Mouse (Mus musculus) monocyte, adult 5-6 weeks (primary cell): ENCODE data around the gene Rps2. TPM values are rescaled to one million over a fixed set of nuclear protein-coding genes. Genes with fewer than 3 reads are reported as not detected.
A peak's percentile ranks its signal among the peaks of the same experiment; 100 is the strongest.
"Not testable (repeated sequence)": the region's sequence is repeated elsewhere in the genome, so short reads cannot be mapped to it uniquely, and the experiment has no call there.

Source experiments
- ATAC-seq: fragments of 153-309, 156-312 bp; replicated peaks from 2 replicates; pipeline ENCODE4 v1.8.0; 2017; ENCODE audit warnings: mild to moderate bottlenecking; ENCODE audit not compliant: low TSS enrichment, insufficient number of reproducible peaks, severe bottlenecking, poor library complexity, low FRiP score
- total RNA-seq: library from RNA; stranded (forward); fragments of 200-1000, 200-491, 200-594 nt; gene quantifications from 3 replicates; pipeline ENCODE4 v1.2.3, GENCODE M21; 2017

Rps2 gene
- total RNA-seq, 1 experiment from 2014 or later: 428 TPM

- no peak for ATAC-seq
These were observed 19.2 kb upstream of the Rps2 start for GRCm38 (mm10) chr17:24698715-24699114.

- ATAC-seq: no peak
These were observed 18.4 kb upstream of the Rps2 start for GRCm38 (mm10) chr17:24699473-24699872.

GRCm38 (mm10) chr17:24701251-24701650, 16.7 kb upstream of the Rps2 start:
- no peak for ATAC-seq

- no peak for ATAC-seq
These were observed 12.1 kb upstream of the Rps2 start for GRCm38 (mm10) chr17:24705821-24706220.

DNA sequence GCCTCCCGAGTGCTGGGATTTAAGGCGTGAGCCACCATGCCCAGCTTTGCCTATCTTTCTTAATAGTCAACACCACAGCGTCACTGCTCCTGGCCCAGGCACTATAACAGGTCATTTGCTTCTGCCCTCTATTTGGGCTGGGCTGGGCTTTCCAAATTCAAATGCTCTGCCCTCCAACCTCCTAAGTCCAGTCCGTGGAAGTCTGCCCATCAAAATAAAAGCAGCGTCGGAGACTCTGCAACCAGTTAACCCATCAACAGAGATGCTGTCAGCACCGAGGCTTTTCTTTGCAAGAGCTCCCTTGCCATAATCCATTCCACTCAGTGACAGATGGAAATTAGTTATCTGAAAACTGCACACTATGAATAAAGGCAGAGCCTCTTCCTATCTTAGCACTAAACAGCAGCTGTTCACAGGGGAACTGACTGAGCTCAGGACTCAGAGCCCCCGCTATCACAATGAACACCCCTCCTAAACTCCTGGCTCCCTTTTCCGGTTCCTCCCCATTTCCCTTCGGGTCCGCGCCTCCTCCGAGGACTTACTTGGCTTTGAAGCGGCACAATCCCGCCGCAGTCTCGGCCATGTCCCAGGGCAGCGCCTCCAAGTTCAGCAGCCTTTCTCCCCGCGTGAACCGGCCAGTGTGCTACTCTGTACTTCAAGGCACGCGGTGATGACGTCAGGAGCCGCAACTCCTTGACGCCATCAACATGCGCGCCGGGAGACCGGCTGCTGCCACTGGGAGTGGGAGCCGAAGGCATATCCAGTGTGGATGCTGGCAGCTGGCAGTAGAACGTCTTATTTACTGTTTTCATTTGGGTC, 10.7 kb upstream of the Rps2 start, which contains the start of gene Tbl3:
Gene Tbl3, minus strand, starts transcription at position 679 of the 819 bp plus-strand sequence.
- ATAC-seq: peak; percentile 91

DNA sequence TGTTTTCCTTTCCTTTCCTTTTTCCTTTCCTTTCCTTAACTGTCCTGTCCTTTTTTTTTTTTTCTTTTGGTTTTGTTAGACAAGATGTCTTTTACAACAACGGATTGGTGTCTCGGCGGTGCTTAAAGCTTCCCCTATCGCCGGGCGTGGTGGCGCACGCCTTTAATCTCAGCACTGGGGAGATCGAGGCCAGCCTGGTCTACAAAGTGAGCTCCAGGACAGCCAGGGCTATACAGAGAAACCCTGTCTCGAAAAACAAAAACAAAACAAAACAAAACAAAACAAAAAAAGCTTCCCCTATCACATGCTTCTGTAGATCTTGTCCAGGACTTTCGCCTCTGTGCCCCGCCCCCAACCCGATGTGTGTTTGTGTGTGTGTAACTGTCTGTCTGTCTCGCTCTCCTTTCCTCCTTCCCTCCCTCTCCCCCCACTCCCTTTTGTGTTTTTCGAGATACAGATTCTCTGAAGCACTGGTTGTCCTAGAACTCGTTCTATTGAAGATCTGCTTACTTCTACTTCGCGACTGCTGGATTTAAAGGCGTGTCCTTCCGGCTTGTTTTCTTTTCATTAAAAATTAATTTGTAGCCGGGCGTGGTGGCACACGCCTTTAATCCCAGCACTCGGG, 10.0 kb upstream of the Rps2 start:
- ATAC-seq: no peak

GRCm38 (mm10) chr17:24708646-24709045, 9.3 kb upstream of the Rps2 start:
- peak; percentile 62 for ATAC-seq

- ATAC-seq: no peak
These were observed 2.4 kb upstream of the Rps2 start for GRCm38 (mm10) chr17:24715556-24715955.

- no peak for ATAC-seq
These were observed 1.7 kb upstream of the Rps2 start for GRCm38 (mm10) chr17:24716166-24716682.

- ATAC-seq: not testable (repeated sequence)
These were observed 1.0 kb downstream of the Rps2 start for GRCm38 (mm10) chr17:24718938-24719337.

GRCm38 (mm10) chr17:24719494-24720222, 1.7 kb downstream of the Rps2 start:
- peak; percentile 89 for ATAC-seq

GRCm38 (mm10) chr17:24720616-24721015, 2.7 kb downstream of the Rps2 start:
- ATAC-seq: not testable (repeated sequence)

DNA sequence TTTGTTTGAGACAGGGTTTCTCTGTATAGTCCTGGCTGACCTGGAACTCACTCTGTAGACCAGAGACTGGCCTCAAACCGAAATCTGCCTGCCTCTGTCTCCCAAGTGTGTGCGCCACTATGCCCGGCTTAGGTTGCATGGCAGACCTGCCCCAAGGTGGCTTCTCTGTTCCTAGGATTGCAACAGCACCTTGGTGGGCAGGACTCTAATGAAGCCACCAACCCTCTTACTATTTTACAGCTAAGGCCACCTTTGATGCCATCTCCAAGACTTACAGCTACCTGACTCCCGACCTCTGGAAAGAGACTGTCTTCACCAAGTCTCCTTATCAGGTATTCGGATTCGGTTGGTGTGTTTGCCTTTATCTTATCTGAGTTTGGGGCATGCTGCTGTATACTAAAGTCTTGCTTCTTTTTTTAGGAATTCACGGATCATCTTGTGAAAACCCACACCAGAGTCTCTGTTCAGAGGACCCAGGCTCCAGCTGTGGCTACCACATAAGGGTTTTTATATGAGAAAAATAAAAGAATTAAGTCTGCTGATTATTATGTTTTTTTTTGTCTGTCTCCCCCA, 3.6 kb downstream of the Rps2 start:
- ATAC-seq: not testable (repeated sequence)

GRCm38 (mm10) chr17:24722220-24722924, 4.5 kb downstream of the Rps2 start:
- no peak for ATAC-seq

DNA sequence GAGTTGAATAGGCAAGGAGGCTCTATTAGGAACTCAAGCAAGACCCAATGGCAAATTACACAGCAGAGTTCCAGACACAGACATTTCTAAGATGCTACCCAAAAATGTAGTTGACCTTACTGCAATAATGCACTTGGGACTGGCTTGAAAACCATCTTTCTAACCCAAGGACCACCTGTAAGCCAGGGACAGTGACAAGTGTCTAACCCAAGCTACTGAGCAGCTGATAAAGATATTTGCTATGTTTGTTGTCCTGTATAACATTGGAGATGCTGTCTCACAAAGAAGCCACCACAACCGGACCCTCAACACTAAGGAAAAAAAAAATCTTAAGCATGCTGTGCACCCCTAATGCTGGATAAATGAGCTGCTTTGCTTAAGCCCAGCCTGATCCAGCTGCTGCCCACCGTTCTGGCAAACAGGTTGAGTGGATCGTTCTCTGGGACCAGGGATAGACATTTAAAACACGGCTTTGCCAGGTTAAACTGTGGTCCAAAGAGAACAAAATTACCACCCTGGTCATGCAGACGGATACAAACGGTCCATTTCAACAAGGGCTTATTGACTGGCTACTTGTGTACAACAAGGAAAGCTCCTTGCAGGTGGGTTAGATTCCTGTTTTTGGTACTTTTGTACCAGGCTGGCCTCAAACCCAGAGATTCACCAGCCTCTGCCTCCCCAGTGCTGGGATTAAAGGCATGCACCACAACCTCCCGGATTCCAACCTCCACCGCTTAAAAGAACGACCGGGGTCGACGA, 5.4 kb downstream of the Rps2 start:
- ATAC-seq: no peak

DNA sequence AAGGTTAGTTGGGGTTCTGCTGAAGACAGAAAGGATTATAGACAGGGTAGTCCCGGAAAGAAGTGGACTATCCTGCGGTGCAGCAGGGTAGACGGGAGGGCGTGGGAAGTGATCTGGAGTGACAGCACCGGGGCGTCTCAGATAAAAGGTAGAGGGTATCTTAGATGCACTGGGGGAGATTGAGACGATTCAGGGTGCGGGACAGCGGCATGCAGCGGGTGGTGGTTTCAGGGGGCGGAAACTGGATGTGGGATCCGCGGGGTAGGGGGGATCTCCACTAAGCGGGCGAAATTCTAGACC, 5.9 kb downstream of the Rps2 start:
- ATAC-seq: 0 out of 2 replicates have a peak, but pooled peaks have one; percentile 4

GRCm38 (mm10) chr17:24724184-24724583, 6.3 kb downstream of the Rps2 start, which contains the start of gene Ndufb10:
Gene Ndufb10, minus strand, starts transcription at chr17:24724478.
- peak; percentile 77 for ATAC-seq
